Mouse (Mus musculus) intestine, embryonic 15.5 days (tissue): ENCODE measurements at regions not wholly inside any gene's neighbourhood (a gene's known extent, or its start where the extent isn't known, plus 50 kb on each side); places are given as distances from the start of the nearest gene placed in this dataset.
A peak's percentile ranks its signal among the peaks of the same experiment; 100 is the strongest.

ENCODE experiments used
- ATAC-seq: fragments of 200-750 bp; cut with Nextera tagmentation; 2 replicates; pipeline ENCODE4 v1.8.0; 2017; ENCODE audit warnings: moderate TSS enrichment, moderate library complexity
- H3K27ac ChIP-seq: fragments of 300-500 bp; sonication (generic); 2 replicates; pipeline ENCODE4 v1.5.1; 2015; ENCODE audit warnings: mild to moderate bottlenecking, inconsistent platforms
- H3K27me3 ChIP-seq: fragments of 300-500 bp; sonication (generic); replicated peaks from 2 replicates; pipeline ENCODE4 v1.6.1; 2015; ENCODE audit warnings: inconsistent platforms
- H3K36me3 ChIP-seq: fragments of 300-500 bp; sonication (generic); 2 replicates; pipeline ENCODE4 v1.6.1; 2015; ENCODE audit warnings: inconsistent platforms
- H3K4me1 ChIP-seq: fragments of 300-500 bp; sonication (generic); replicated peaks from 2 replicates; pipeline ENCODE4 v1.6.1; 2015; ENCODE audit warnings: inconsistent platforms
- H3K4me2 ChIP-seq: fragments of 300-500 bp; sonication (generic); replicated peaks from 2 replicates; pipeline ENCODE4 v1.6.1; 2015; ENCODE audit warnings: mild to moderate bottlenecking, inconsistent platforms
- H3K4me3 ChIP-seq: fragments of 300-500 bp; sonication (generic); replicated peaks from 2 replicates; pipeline ENCODE4 v1.5.1; 2015; ENCODE audit warnings: inconsistent platforms
- H3K9ac ChIP-seq: fragments of 300-500 bp; sonication (generic); 2 replicates; pipeline ENCODE4 v1.6.1; 2015; ENCODE audit warnings: inconsistent platforms
- H3K9me3 ChIP-seq: fragments of 300-500 bp; sonication (generic); 2 replicates; pipeline ENCODE4 v1.6.1; 2016; ENCODE audit warnings: inconsistent platforms
- WGBS: fragments of 180-500 bp; shearing (Covaris S2); methylation state at CpG from one replicate; pipeline ENCODE4 v1.1.7; 2015; 5-methylcytosine and 5-hydroxymethylcytosine counted together

DNA sequence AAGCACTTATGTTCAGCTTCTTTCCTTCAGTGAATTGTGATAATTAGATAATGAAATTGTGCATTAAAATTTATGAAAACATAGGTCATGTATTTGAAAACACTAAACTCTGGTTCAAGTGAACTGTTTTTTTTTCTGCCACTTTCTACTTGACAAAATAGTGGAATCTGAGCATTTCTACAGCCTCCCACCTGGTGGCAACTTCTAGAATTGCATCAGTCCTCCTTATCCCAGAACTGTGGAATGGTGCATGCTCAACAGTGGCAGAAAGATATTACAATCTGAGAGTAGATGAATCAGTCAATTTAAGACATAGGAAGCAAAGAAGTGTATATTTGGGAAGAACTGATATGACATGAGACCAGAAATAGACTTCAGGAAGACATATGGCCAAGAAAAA is 84.1 kb upstream of the Gm28269 start:
- Histone ChIP-seq H3K4me1 (no peaks in the 10 kb centered on the region), H3K9ac (no peak overlapping the region), H3K4me2 (no peak overlapping the region), H3K9me3 (no peaks in the 10 kb centered on the region), H3K27ac (no peak overlapping the region), H3K27me3 (no peaks in the 10 kb centered on the region), H3K36me3 (no peaks in the 10 kb centered on the region), H3K4me3 (no peak overlapping the region)
- ATAC-seq = no peak

DNA sequence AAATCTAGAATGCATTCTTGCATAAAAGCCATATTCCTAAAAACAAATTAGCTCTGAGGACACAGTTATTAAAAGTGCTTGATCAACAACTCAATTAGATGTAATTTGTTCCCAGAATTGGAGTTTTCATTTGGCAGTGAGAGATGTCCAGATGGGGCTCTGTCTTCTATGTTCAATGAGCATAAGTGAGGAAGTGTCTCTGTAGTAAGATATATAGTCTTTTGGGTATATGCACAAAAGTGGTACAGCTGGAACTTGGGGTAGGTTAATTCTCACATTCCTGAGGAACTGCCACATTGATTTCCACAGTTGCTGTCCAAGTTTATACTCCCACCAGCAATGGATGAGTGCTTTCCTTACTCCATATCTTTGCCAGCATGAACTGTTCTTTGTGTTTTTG is 64.3 kb upstream of the Gm28269 start:
- Histone ChIP-seq H3K4me1 (no peaks in the 10 kb centered on the region), H3K4me2 (no peak overlapping the region), H3K9ac (no peak overlapping the region), H3K27ac (no peak overlapping the region), H3K4me3 (no peak overlapping the region), H3K36me3 (no peaks in the 10 kb centered on the region), H3K9me3 (no peaks in the 10 kb centered on the region), H3K27me3 (no peaks in the 10 kb centered on the region)
- ATAC-seq = no peak

GRCm38 (mm10) chrX:21801834-21802233 is 56.9 kb upstream of the Gm28269 start:
- Histone ChIP-seq H3K9ac (no peak overlapping the region), H3K4me3 (no peak overlapping the region), H3K27ac (no peak overlapping the region), H3K27me3 (no peaks in the 10 kb centered on the region), H3K9me3 (no peaks in the 10 kb centered on the region), H3K4me1 (no peaks in the 10 kb centered on the region), H3K36me3 (no peaks in the 10 kb centered on the region), H3K4me2 (no peak overlapping the region)
- peak; percentile 58 for ATAC-seq
- WGBS = 59% methylated on average over 6 of the region's 6 CpGs
